Mouse (Mus musculus) erythroblast, embryonic 14.5 days (primary cell): ENCODE measurements around the gene Myh10.

Experiments
- GATA1 ChIP-seq: IDR thresholded peaks from 2 replicates; pipeline ENCODE4 v1.6.1; 2012; ENCODE audit warnings: low read length, inconsistent platforms, mixed read lengths
- TAL1 ChIP-seq: IDR thresholded peaks from 3 replicates; pipeline ENCODE4 v1.6.1; 2012; ENCODE audit warnings: low read length, inconsistent platforms, mixed read lengths

GRCm38 (mm10) chr11:68657811-68658210 is 33.5 kb upstream of the Myh10 start:
- TF ChIP-seq TAL1, result no peak
- no peak for TF ChIP-seq GATA1
